Mouse (Mus musculus) stomach, adult 2 months (tissue): ENCODE measurements around the gene Camkk2. TPM values are rescaled to one million over a fixed set of nuclear protein-coding genes. Genes with fewer than 3 reads are reported as not detected.

Experiments used
- polyA plus RNA-seq: library from polyadenylated mRNA; depleted of rRNA; stranded (reverse); fragments of >200 nt; gene quantifications from 2 replicates; pipeline ENCODE4 v1.2.3, GENCODE M21; 2012; rRNA removed

Gene Camkk2
- 17.1 and 17.3 TPM in 2 replicates for polyA plus RNA-seq

DNA sequence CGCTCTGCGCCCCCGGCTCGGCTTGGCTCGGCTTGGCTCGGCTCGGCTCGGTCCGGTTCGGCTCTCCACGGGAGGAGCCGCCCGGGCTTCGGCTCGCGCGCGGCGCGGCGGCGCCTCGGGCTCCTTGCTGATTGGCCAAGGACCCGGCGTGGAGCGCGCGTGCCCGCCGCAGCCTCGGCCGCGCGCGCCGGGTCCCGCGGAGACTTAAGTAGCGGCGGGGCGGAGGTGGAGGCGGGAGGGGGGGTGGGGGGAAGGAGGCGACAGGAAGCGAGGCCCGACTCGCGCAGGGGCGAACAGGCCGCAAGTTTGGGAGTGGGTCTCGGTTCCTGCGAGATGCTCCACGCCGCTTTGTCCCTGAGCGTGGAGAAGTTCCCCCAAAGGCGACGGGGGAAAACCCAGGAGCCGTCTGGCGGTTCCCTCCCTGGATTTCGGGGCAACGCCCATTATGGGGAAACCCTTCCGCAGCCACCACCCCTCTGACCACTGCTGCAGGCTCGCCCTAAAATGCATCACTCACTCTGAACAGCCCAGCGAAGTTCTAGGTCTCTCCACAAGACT, at the start of gene Camkk2:
TSS of gene Camkk2 (minus strand) at position 133 of the 558 bp plus-strand sequence.

DNA sequence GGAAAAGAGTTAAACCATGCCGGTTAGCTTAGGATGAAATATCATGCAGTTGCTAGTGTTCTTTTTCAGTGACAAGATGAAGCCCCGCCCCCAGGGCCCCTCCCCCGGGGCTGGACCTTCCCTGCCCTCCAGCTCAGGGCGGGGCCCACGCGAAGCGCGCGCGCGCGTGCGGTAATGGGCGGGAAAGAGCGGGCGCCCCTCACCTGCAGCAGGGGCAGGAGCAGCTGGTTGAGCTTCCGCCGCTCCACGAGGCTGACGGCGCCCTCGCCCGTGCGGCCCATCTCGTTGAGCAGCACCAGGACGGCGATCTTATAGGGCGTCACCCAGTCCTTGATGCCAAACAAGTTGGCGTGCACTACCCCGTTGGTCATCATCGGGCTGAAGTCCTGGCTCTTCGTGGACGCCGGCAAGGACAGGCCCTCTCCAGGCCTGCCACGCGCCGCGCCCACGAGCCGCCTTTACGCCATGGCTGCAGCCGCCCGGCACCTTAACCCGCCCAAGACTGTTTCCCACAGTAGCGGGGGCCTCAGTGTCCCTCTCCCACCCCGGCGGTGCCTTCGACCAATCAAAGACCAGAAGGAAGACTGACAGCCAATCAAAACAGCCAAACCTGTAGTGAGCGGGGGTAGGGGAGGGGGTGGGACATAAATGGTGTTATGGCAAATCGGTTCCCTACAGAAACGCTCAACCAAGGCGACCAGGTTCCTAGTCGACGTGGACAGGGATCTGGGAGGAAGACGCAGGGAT, 41.7 kb upstream of the Camkk2 start, which contains the start of gene Anapc5:
TSS of gene Anapc5 (minus strand) at position 563 of the 747 bp plus-strand sequence.

DNA sequence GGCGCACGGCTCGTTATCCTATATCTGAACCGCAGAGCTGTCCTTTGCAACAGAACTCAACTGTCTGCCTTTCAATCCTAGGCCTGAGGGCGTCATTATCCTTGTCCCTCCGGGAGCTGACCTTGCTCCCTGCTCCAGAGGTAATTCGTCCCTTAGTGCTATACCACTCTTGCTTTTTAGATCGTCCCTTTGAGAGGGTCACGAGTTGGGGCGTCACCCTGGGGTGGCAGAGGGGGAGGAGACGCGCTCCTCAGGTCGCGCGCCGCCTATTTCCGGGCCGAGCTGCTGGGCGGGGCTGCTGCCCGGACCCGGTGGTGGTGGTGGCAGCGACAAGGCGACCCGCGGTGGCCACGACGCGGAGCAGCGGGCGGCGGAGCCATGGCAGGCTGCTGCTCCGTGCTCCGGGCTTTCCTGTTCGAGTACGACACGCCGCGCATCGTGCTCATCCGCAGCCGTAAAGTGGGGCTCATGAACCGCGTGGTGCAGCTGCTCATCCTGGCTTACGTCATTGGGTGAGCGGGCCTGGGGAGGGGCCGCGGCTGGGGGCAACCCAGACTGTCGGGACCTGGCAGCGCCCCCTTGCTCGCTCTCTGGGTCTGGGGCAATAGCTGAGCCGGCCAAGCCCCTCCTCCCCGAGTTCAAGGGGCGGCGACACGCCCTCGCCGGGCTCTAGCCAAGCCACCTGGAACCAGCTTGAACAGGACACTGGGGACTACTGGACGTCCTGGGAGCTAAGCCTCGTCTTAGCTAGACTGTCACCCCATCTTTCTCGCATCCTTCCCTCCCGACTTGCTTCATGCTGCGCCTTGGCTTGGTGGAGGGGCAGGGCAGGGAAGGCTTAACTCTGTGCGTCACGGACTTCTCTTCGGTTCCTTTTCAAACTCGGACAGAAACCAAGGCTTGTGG, 71.7 kb downstream of the Camkk2 start, which contains the start of gene P2rx4:
TSS of gene P2rx4 (plus strand) at position 269 of the 906 bp plus-strand sequence.

Other genes with a start within 250 kb of the Camkk2 start
- 0.31 and 0.62 TPM in 2 replicates for gene Ift81, start 164.9 kb downstream of the Camkk2 start, polyA plus RNA-seq
- gene P2rx7, start 135.5 kb downstream of the Camkk2 start, polyA plus RNA-seq = 5.0 and 7.4 TPM in 2 replicates
- gene P2rx4, start 71.9 kb downstream of the Camkk2 start, polyA plus RNA-seq = 26.7 and 29.5 TPM in 2 replicates
- 78.5 and 82.0 TPM in 2 replicates for gene Anapc5, start 41.9 kb upstream of the Camkk2 start, polyA plus RNA-seq
- 1.8 and 2.5 TPM in 2 replicates for gene Rnf34, start 70.6 kb upstream of the Camkk2 start, polyA plus RNA-seq
- gene Kdm2b, start 210.4 kb upstream of the Camkk2 start, polyA plus RNA-seq = 6.7 and 8.6 TPM in 2 replicates
- 50.3 and 82.7 TPM in 2 replicates for gene Orai1, start 235.7 kb upstream of the Camkk2 start, polyA plus RNA-seq